Mouse (Mus musculus): ENCODE data around the gene Kat14.
"Not testable (repeated sequence)": the region's sequence is repeated elsewhere in the genome, so short reads cannot be mapped to it uniquely, and the experiment has no call there.

The Kat14 gene

GRCm38 (mm10) chr2:144368400-144369019, at the start of gene Kat14, which contains the start of gene Pet117:
Kat14 (plus strand) TSS chr2:144368983.
Pet117 (plus strand) TSS chr2:144368996.
- DNase-seq: peak; percentile 91

DNA sequence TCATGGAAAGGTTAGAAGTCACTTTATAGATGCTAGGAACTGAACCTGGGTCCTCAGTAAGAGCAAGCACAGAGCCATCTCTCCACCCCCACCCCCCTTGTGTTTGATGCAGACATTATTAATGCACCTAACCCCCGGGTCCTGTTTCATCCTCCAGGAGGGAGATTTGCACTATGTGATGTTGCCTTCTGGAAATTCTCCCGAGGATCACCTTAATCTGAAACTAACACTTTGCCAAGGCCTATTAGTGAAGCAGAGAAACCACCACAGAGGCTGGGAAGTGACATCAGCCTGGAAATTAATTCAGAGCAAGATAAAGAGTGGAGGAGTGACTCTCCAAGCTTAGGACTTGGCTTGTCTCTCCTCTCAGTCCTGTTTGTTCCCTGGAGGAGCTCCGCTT, 44.6 kb upstream of the Kat14 start:
- no peak for DNase-seq

- no peak for DNase-seq
Measured at GRCm38 (mm10) chr2:144329451-144329850, 39.3 kb upstream of the Kat14 start.

DNA sequence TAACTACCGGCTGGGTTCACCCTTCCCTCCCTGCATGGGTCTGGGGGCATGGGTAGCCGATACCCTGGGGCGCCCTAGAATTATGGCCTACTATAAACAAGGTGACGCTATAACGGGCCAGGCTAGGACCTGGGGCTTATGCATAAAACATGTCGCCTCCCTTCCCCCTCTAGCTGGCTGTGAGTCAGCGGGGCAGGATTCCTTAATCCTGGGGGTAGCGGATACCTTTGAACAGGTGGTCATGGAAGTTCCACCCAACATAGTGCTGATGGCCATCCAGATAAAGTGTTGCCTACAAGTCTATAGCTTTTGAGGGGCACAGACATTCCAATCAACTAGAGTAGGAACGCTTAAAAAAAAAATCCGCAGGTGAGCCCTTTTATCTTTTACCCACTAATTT, 38.8 kb upstream of the Kat14 start:
- DNase-seq: no peak

DNA sequence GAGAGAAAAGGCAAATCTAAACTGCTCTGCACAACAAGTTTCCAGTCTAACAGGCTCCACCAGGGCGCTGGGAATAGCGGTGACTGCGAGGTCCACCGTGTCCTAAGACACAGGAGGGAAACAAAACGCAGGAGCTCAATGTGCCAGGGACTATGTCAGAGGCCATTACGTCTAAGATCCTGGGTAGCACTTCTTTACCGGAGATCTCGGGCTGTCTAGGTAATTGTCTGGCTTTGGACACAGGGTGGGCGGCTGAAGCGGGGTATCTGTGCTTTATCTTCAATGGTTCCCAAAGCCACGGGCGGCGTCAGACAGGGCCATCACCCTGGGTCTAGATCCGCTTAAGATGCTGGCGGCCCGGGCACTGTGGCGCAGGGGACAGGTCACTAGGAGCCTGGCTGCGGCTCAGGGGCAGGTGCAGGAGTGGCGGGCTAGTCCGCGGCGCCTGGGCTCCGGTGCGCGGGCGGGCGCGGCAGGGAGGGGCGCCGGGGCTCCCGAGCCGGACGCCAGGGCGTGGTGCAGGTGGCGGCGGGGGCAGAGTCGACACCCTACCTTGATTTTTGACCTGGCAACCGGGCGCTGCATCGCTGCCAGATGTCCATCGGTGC, 38.3 kb upstream of the Kat14 start:
- no peak for DNase-seq

GRCm38 (mm10) chr2:144330960-144331371, 37.8 kb upstream of the Kat14 start:
- no peak for DNase-seq

- no peak for DNase-seq
Measured at GRCm38 (mm10) chr2:144331401-144332302, 37.1 kb upstream of the Kat14 start, which contains the start of gene Ovol2. Ovol2 (minus strand) TSS chr2:144332146.

DNA sequence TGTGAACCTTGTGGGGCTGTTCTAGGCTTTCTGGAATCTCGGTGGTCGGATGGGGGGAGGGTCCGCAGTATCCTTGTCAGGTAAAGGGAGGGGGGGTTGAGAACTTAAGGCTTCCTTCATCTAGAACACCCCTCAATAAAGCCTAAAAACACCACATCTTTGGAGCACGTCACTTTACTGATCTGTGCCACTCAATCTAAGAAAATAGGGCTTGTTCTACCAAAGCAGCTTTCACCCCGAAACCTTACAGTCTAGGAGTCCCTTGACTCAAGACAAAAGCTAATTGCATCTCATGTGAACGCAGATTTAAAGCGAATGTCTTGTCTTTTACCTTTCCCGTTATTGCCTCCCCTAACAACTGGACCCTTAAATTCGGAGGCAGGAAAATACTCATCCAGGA, 36.3 kb upstream of the Kat14 start:
- DNase-seq: no peak

GRCm38 (mm10) chr2:144333138-144333842, 35.5 kb upstream of the Kat14 start:
- DNase-seq: no peak

- no peak for DNase-seq
Measured at GRCm38 (mm10) chr2:144337230-144337629, 31.6 kb upstream of the Kat14 start.

DNA sequence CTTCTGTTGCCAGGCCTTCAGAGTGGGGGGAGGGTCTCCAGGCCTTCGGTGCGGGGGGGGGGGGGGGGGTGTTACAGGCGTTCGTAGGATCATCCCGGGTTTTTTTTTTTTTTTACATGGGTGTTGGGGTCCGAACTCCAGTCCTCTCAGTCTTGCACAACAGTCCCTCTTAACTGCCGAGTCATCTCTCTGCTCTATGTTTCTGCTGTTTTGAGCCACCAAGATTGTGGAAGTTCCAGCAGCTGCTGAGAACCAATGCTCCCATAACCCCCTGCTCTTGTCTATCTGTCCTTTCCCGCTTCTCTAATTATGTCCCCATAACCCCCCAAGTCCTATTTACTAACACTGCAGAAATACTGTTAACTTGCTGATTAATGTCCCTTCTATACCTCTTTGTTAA, 31.1 kb upstream of the Kat14 start:
- DNase-seq: no peak

DNA sequence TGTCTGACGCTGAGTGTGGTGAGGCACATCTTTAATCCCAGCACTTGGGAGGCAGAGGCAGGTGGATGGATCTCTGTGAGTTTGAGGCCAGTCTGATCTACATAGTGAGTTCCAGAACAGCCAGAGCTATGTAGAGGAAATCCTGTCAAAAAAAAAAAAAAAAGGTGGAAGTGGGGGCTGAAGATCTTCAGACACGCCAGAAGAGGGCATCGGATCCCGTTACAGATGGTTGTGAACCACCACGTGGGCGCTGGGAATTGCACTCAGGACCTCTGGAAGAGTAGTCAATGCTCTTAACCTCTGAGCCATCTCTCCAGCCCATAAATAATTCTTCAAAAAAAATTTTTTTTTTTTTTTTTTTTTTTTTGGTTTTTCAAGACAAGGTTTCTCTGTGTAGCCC, 30.6 kb upstream of the Kat14 start:
- DNase-seq: not testable (repeated sequence)

DNA sequence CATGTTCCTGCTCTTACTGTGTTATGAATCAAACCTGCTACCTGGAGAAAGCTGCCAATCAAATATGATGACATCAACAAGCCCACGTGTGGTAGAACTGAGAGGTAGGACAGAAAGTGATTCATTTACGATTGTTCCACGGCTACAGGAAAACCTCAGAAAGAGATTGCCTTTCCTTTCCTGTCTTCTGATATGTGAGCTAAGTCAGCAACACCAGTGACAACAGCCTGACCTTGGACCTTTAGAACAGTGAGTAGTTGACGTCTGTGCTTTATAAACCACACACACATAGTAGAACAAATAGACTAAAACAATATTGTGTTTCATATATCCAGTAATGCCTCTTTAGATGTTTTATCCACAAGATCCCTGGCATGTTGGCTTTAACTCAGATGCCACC, 25.6 kb upstream of the Kat14 start:
- DNase-seq: no peak

GRCm38 (mm10) chr2:144348525-144348924, 20.3 kb upstream of the Kat14 start:
- DNase-seq: no peak

- DNase-seq: no peak
Measured at GRCm38 (mm10) chr2:144352843-144353242, 15.9 kb upstream of the Kat14 start.

DNA sequence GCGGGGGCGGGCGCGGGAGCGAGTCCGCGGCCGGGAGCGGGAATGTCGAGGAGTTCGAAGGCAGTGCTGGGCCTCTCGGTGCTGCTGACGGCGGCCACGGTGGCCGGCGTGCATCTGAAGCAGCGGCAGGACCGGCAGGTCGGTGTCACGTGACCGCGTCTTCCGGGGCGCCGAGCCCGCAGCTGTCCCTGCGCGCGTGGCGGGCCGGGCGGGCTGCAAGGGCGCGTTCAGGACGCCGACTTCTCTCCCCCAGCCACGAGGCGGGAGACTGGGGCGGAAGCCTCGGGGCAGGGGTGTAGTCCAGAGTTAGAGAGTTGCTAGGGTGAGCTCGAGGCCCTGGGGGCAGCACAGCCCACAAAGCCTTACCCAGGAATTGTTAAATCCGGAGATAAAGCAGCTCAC, 238 bp downstream of the Kat14 start:
- no peak for DNase-seq

GRCm38 (mm10) chr2:144369511-144369910, 728 bp downstream of the Kat14 start:
- DNase-seq: no peak

- DNase-seq: no peak
Measured at GRCm38 (mm10) chr2:144371566-144371965, 2.8 kb downstream of the Kat14 start.

DNA sequence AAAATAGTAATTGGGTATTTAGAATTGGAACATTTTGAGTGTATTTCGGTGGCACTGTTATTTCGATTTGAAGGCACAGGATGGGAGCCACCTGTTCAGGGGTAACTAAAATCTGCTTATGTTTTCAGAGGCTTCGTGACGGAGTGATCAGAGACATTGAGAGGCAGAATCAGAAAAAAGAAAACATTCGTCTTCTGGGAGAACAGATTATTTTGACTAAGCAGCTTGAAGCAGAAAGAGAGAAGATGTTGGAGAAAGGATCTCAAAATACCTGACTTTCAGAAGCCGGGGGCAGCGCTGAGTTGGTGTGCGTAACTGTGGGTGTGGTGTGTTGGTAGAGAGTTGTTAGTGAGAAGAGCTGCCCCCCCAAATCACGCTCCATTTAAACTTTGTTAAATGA, 4.3 kb downstream of the Kat14 start:
- no peak for DNase-seq

DNA sequence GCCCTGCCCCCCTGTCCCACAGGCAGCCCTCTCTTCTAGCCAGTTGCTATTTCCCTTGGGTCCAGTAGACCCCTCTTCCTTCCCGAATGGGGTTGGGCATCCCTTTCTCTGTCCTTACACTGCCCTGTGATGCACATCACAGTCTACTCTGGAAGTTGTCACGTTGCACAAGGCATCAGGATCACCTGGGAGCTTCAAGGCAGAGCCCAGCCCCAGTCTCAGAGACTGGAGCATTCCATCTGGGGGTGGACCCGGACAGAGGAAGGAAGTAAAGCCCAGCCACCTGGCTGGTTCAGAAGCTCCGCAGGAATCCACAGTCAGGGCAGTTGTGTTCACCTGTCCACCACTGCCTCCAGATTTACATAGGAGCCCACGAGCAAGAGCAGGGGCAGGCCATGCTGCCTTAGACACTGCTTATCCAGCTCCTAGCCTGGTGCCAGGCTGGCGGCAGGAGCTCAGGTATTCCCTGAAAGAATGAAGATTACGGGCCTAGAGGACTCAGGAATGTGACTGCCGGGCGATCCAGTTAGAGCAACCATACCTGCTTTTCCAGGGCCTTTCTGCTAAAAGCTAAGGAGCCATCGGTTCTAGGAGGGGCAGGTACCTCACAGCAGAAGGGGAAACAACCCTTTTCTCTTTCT, 6.4 kb downstream of the Kat14 start:
- no peak for DNase-seq

DNA sequence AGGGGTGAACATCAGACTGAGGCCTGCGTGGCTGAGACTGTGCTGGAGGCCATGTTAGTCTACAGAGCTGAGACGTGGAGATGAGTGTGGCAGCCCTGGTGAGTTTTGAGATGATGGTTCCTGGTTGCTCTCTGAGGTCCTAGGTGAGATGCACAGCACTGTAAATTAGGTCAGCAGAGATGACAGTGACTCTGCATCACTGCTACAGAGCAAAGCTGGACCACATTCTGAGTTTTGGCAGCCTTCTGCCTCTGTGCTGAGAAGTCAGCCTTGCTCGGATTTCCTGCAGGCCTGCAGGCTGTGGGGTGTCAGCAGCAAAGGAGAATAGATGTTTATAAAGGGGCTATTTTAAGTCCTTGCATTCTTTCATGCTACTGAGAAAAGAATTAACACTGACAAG, 12.5 kb downstream of the Kat14 start:
- DNase-seq: peak; percentile 47

DNA sequence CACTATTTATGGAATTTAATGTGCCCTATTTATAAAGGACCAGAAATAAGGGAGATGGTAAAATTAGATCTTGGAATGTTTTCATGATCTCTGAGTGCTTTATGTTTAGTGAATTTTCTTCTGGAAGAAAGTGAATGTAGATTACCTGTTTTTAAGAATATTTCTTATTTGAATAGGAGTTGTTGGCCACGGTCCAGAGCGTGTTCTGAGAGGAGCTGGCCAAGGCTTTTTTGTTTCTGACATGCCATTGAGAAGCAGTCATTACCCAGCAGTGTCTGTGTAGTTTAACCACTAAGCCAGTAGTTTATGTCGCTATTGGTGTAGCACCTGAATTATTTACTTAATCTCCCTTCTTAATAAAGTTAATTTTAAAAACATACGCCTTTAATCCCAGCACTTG, 13.0 kb downstream of the Kat14 start:
- peak; percentile 23 for DNase-seq
